Mouse (Mus musculus): ENCODE measurements around the gene Shmt1.
"Not testable (repeated sequence)": the region's sequence is repeated elsewhere in the genome, so short reads cannot be mapped to it uniquely, and the experiment has no call there.

The Shmt1 gene

GRCm38 (mm10) chr11:60811618-60812017 lies at the start of gene Shmt1:
Gene Shmt1, minus strand, starts transcription at chr11:60811718.
- DNase-seq, result not testable (repeated sequence)

- no peak for DNase-seq
These were observed 45.1 kb upstream of the Shmt1 start for GRCm38 (mm10) chr11:60856587-60856986.

GRCm38 (mm10) chr11:60845415-60845814 lies 33.9 kb upstream of the Shmt1 start:
- no peak for DNase-seq

- no peak for DNase-seq
These were observed 31.9 kb upstream of the Shmt1 start for GRCm38 (mm10) chr11:60843412-60843811.

- no peak for DNase-seq
These were observed 30.1 kb upstream of the Shmt1 start for GRCm38 (mm10) chr11:60841467-60842200.

- DNase-seq, result no peak
These were observed 26.3 kb upstream of the Shmt1 start for GRCm38 (mm10) chr11:60837644-60838406.

GRCm38 (mm10) chr11:60836897-60837296 lies 25.4 kb upstream of the Shmt1 start:
- DNase-seq, result no peak

GRCm38 (mm10) chr11:60830433-60831052 lies 19.0 kb upstream of the Shmt1 start, which contains the start of gene Dhrs7b:
Gene Dhrs7b, plus strand, starts transcription at chr11:60830631.
- DNase-seq, result peak; percentile 82

- no peak for DNase-seq
These were observed 17.4 kb upstream of the Shmt1 start for GRCm38 (mm10) chr11:60828903-60829302.

GRCm38 (mm10) chr11:60827241-60827945 lies 15.9 kb upstream of the Shmt1 start:
- DNase-seq, result no peak

- no peak for DNase-seq
These were observed 15.2 kb upstream of the Shmt1 start for GRCm38 (mm10) chr11:60826700-60827099.

- DNase-seq, result no peak
These were observed 13.7 kb upstream of the Shmt1 start for GRCm38 (mm10) chr11:60825191-60825590.

- no peak for DNase-seq
These were observed 12.3 kb upstream of the Shmt1 start for GRCm38 (mm10) chr11:60823771-60824170.

GRCm38 (mm10) chr11:60816398-60816797 lies 4.9 kb upstream of the Shmt1 start:
- no peak for DNase-seq

GRCm38 (mm10) chr11:60811054-60811460 lies 461 bp downstream of the Shmt1 start:
- peak; percentile 96 for DNase-seq

GRCm38 (mm10) chr11:60810046-60810965 lies 1.2 kb downstream of the Shmt1 start:
- DNase-seq, result no peak

- no peak for DNase-seq
These were observed 2.0 kb downstream of the Shmt1 start for GRCm38 (mm10) chr11:60809546-60809945.

- no peak for DNase-seq
These were observed 3.0 kb downstream of the Shmt1 start for GRCm38 (mm10) chr11:60808286-60809070.

- no peak for DNase-seq
These were observed 10.6 kb downstream of the Shmt1 start for GRCm38 (mm10) chr11:60800892-60801291.

- no peak for DNase-seq
These were observed 11.5 kb downstream of the Shmt1 start for GRCm38 (mm10) chr11:60799977-60800376.

- DNase-seq, result no peak
These were observed 15.2 kb downstream of the Shmt1 start for GRCm38 (mm10) chr11:60796342-60796741.
